Mouse (Mus musculus) CH12.LX (cell line): ENCODE results near the gene Trmt112. TPM values are rescaled to one million over a fixed set of nuclear protein-coding genes. Genes with fewer than 3 reads are reported as not detected.

Experiments
- DNase-seq: peaks from one replicate; pipeline ENCODE4 v3.0.0-alpha.2; 2013; ENCODE audit errors: extremely low read depth
- H3K27ac ChIP-seq: 2 replicates; pipeline ENCODE4 v1.5.1; 2012; ENCODE audit warnings: low read depth, mild to moderate bottlenecking, control low read depth, moderate library complexity; ENCODE audit not compliant: insufficient read depth
- H3K27me3 ChIP-seq: replicated peaks from 2 replicates; pipeline ENCODE3; 2012; ENCODE audit warnings: inconsistent platforms
- H3K36me3 ChIP-seq, 2 experiments: replicated peaks in 1 of 2; 2 replicates each; pipeline versions ENCODE3 to v1.6.1; 2012; ENCODE audit warnings: inconsistent platforms in 1 of 2, low read length in 1 of 2, mild to moderate bottlenecking in 1 of 2, mixed read lengths in 1 of 2, moderate library complexity in 1 of 2; ENCODE audit not compliant: control insufficient read depth in 1 of 2, insufficient read depth in 1 of 2
- H3K4me1 ChIP-seq, 2 experiments: 2 replicates each; pipeline ENCODE4 v1.6.1; 2012; ENCODE audit warnings: inconsistent platforms in 1 of 2, moderate library complexity in 1 of 2; ENCODE audit not compliant: insufficient read depth in 2 of 2, control insufficient read depth in 1 of 2
- H3K4me2 ChIP-seq: 2 replicates; pipeline ENCODE4 v1.6.1; 2012; ENCODE audit warnings: low read depth, mild to moderate bottlenecking, control low read depth; ENCODE audit not compliant: poor library complexity, insufficient read depth, severe bottlenecking
- H3K4me3 ChIP-seq, 3 experiments: fragments of 150-350 bp in 1 of 3; sonication (generic) in 1 of 3; replicated peaks in 1 of 3; 2 replicates each; pipeline versions ENCODE3 to v1.5.1; 2011 to 2012; ENCODE audit warnings: low read depth in 2 of 3, low read length in 2 of 3, mild to moderate bottlenecking in 2 of 3, moderate library complexity in 2 of 3, control low read depth in 1 of 3, improper control_type of control experiment in 1 of 3, inconsistent platforms in 1 of 3, mixed read lengths in 1 of 3; ENCODE audit not compliant: poor library complexity in 1 of 3
- H3K79me2 ChIP-seq: replicated peaks from 2 replicates; pipeline ENCODE4 v1.6.1; 2012; ENCODE audit warnings: mild to moderate bottlenecking, moderate library complexity; ENCODE audit not compliant: control insufficient read depth, poor library complexity, insufficient read depth, severe bottlenecking; ENCODE audit errors: extremely low read depth
- H3K9ac ChIP-seq: 2 replicates; pipeline ENCODE4 v1.6.1; 2012; ENCODE audit warnings: low read depth, mild to moderate bottlenecking, control low read depth, moderate library complexity; ENCODE audit not compliant: insufficient read depth
- H3K9me3 ChIP-seq: replicated peaks from 2 replicates; pipeline ENCODE3; 2012; ENCODE audit warnings: low read length, inconsistent platforms, mixed read lengths
- CTCF ChIP-seq, 2 experiments: IDR thresholded peaks in 1 of 2; conservative IDR thresholded peaks in 1 of 2; 2 replicates each; pipeline ENCODE4 v1.5.1; 2011 to 2012; ENCODE audit warnings: low read depth in 2 of 2, low read length in 2 of 2, improper control_type of control experiment in 1 of 2, inconsistent platforms in 1 of 2, mild to moderate bottlenecking in 1 of 2, moderate library complexity in 1 of 2
- E2F4 ChIP-seq: IDR thresholded peaks from 2 replicates; pipeline ENCODE4 v1.6.1; 2011; ENCODE audit warnings: low read depth, low read length, improper control_type of control experiment; ENCODE audit not compliant: insufficient replicate concordance
- ELF1 ChIP-seq: IDR thresholded peaks from 2 replicates; pipeline ENCODE4 v1.6.1; 2014; ENCODE audit warnings: low read depth, mild to moderate bottlenecking, inconsistent platforms, low read length, improper control_type of control experiment
- HCFC1 ChIP-seq: IDR thresholded peaks from 2 replicates; pipeline ENCODE4 v1.6.1; 2012; ENCODE audit warnings: low read depth, mild to moderate bottlenecking, inconsistent platforms, low read length, improper control_type of control experiment
- IRF4 ChIP-seq: IDR thresholded peaks from 2 replicates; pipeline ENCODE4 v1.6.1; 2014; ENCODE audit warnings: low read depth, mild to moderate bottlenecking, inconsistent platforms, low read length, improper control_type of control experiment
- JUN ChIP-seq: IDR thresholded peaks from 2 replicates; pipeline ENCODE4 v1.6.1; 2011; ENCODE audit warnings: low read depth, mild to moderate bottlenecking, low read length, improper control_type of control experiment, moderate library complexity; ENCODE audit not compliant: insufficient read depth
- KAT2A ChIP-seq: IDR thresholded peaks from 2 replicates; pipeline ENCODE4 v1.6.1; 2012; ENCODE audit warnings: low read length, improper control_type of control experiment, inconsistent platforms; ENCODE audit not compliant: insufficient replicate concordance
- MAFK ChIP-seq: IDR thresholded peaks from 2 replicates; pipeline ENCODE4 v1.6.1; 2011; ENCODE audit warnings: low read length, improper control_type of control experiment; ENCODE audit not compliant: insufficient replicate concordance
- MAZ ChIP-seq: IDR thresholded peaks from 2 replicates; pipeline ENCODE4 v1.6.1; 2012; ENCODE audit warnings: low read depth, mild to moderate bottlenecking, inconsistent platforms, low read length, improper control_type of control experiment, moderate library complexity
- MEF2A ChIP-seq: IDR thresholded peaks from 2 replicates; pipeline ENCODE4 v1.6.1; 2014; ENCODE audit warnings: low read depth, mild to moderate bottlenecking, inconsistent platforms, low read length, improper control_type of control experiment, borderline replicate concordance
- MXI1 ChIP-seq: IDR thresholded peaks from 2 replicates; pipeline ENCODE4 v1.6.1; 2011; ENCODE audit warnings: mild to moderate bottlenecking, low read depth, low read length, improper control_type of control experiment
- MYC ChIP-seq: IDR thresholded peaks from 2 replicates; pipeline ENCODE4 v1.6.1; 2011; ENCODE audit warnings: low read depth, mild to moderate bottlenecking, improper control_type of control experiment, low read length
- NELFE ChIP-seq: IDR thresholded peaks from 2 replicates; pipeline ENCODE4 v1.6.1; 2011; ENCODE audit warnings: low read depth, low read length, improper control_type of control experiment
- PAX5 ChIP-seq: IDR thresholded peaks from 2 replicates; pipeline ENCODE4 v1.6.1; 2012; ENCODE audit warnings: low read length, inconsistent platforms, mixed read lengths
- POLR2A ChIP-seq: IDR thresholded peaks from 2 replicates; pipeline ENCODE4 v1.6.1; 2011; ENCODE audit warnings: low read depth, mild to moderate bottlenecking, improper control_type of control experiment, low read length
- POLR2AphosphoS2 ChIP-seq: IDR thresholded peaks from 2 replicates; pipeline ENCODE4 v1.6.1; 2011; ENCODE audit warnings: low read depth, low read length, improper control_type of control experiment
- RCOR1 ChIP-seq: conservative IDR thresholded peaks from 2 replicates; pipeline ENCODE4 v1.6.1; 2012; ENCODE audit warnings: low read depth, mild to moderate bottlenecking, inconsistent platforms, low read length, improper control_type of control experiment
- SIN3A ChIP-seq: IDR thresholded peaks from 2 replicates; pipeline ENCODE4 v1.6.1; 2012; ENCODE audit warnings: low read length, improper control_type of control experiment, inconsistent platforms
- TCF12 ChIP-seq: IDR thresholded peaks from 2 replicates; pipeline ENCODE4 v1.6.1; 2014; ENCODE audit warnings: low read depth, mild to moderate bottlenecking, inconsistent platforms, low read length, improper control_type of control experiment
- UBTF ChIP-seq: IDR thresholded peaks from 2 replicates; pipeline ENCODE4 v1.6.1; 2012; ENCODE audit warnings: low read depth, mild to moderate bottlenecking, inconsistent platforms, low read length, improper control_type of control experiment, moderate library complexity
- ZC3H11A ChIP-seq: IDR thresholded peaks from 2 replicates; pipeline ENCODE4 v1.6.1; 2012; ENCODE audit warnings: low read depth, mild to moderate bottlenecking, inconsistent platforms, low read length, improper control_type of control experiment
- ZKSCAN1 ChIP-seq: IDR thresholded peaks from 2 replicates; pipeline ENCODE4 v1.6.1; 2012; ENCODE audit warnings: low read depth, inconsistent platforms, low read length, improper control_type of control experiment, borderline replicate concordance
- ZNF384 ChIP-seq: IDR thresholded peaks from 2 replicates; pipeline ENCODE4 v1.6.1; 2012; ENCODE audit warnings: low read depth, low read length, improper control_type of control experiment, inconsistent platforms
- dilution Hi-C: fragments of 300-500 bp; cut with MboI; formaldehyde crosslinking; loops from 2 replicates; pipeline ENCODE4 v1.14.3; 2020; ENCODE audit warnings: low sequenced_read_pairs; ENCODE audit not compliant: extremely low pct_unique_long_range_greater_than_20kb, extremely low pct_ligation_motif_present
- in situ Hi-C: fragments of 300-500 bp; cut with MboI; formaldehyde crosslinking; loops from 3 replicates; pipeline ENCODE4 v1.14.3; 2019; ENCODE audit warnings: low sequenced_read_pairs, low pct_ligation_motif_present, low pct_unique_long_range_greater_than_20kb, mixed read lengths
- polyA plus RNA-seq: library from polyadenylated mRNA; unstranded; fragments of >175 nt; gene quantifications from 2 replicates; pipeline ENCODE4 v1.2.1, GENCODE M21; 2012; ENCODE audit warnings: low read depth; ENCODE audit not compliant: insufficient read length
- total RNA-seq, 2 experiments: library from RNA; depleted of rRNA; stranded (reverse); fragments of 300-350 nt in 1 of 2; fragments of >200 nt in 1 of 2; gene quantifications; 2 replicates each; pipeline ENCODE4 v1.2.3; 2012 to 2014

Trmt112 gene
- total and polyA plus RNA-seq, 3 experiments = 97.9 to 212 (median 198) TPM

DNA sequence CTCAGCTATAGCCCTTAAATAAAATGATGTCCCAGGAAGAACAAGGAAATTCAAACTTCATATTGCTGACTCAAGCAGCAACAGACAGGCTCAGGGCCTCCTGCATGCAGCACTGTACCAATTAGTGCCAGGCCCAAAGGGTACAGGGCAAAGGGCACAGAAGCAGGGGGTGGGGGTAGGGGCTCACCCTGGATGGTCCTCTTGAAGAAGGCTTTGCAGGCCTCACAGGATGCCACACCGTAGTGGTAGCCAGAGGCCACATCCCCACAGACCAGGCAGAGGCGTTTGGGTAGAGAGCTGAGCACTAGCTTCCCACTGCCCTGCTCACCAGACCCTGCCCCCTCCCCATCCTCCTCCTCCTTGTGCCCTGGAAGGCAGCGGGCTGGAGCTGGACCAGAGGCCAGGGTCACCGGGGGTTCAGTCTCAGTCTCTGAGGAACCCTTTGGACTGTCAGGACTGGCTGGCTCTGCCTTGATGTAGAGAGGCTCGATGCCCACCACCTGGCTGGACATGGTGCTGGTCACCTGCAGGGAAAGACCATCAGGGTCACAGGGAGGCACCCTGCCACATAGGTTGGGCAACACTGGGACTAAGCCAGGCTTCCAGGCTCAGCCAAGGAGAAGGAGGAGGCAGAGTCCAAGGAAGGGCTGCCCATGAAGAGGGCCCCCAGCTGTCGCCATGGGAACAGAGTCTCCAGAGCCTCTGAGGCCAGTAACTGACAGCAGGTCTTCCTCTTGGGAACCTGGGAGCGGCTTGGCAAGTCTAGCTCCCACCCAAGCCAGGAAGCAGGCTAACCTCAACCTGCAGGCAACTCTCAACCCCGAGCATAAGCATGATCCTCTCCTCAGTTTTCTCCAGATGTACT is 10.6 kb downstream of the Trmt112 start:
- peak overlapping the region; percentile 80 for H3K4me2 ChIP-seq
- peak overlapping the region; percentile 81 for H3K9ac ChIP-seq
- dilution Hi-C loops (no loop called here), in situ Hi-C loops (loop anchor here (5.0 kb wide), 1 partner anchor 48 kb away; no protein-coding TSS in a partner anchor)
- no peak overlapping the region for H3K27ac ChIP-seq
- 0 out of 2 replicates have a peak, but pooled peaks cover 3% of the 10 kb centered on the region for H3K79me2 ChIP-seq
- H3K4me1 ChIP-seq = peaks cover 11 to 32% of the 10 kb centered on the region in 2 experiments
- no peak for DNase-seq
- H3K4me3 ChIP-seq = peak overlapping the region in 2 of 3 experiments; percentile 74 to 90
- H3K27me3 ChIP-seq = peaks cover 3% of the 10 kb centered on the region
- TF ChIP-seq IRF4 (no peak), E2F4 (no peak), ZKSCAN1 (no peak), UBTF (no peak), JUN (no peak), RCOR1 (no peak), SIN3A (no peak), KAT2A (no peak), NELFE (no peak), PAX5 (no peak), ZC3H11A (no peak), MAZ (no peak), POLR2A (no peak), MAFK (no peak), POLR2AphosphoS2 (no peak), CTCF (conservative IDR thresholded peaks at IDR 0.05 in 1 of 2, IDR thresholded peaks at IDR 0.05 in 1 of 2; ENCODE audit: low read depth in 2 of 2, low read length in 2 of 2) (no peak), ZNF384 (no peak)
- H3K9me3 ChIP-seq = no peaks in the 10 kb centered on the region
- peaks cover 0 to 42% of the 10 kb centered on the region in 2 experiments for H3K36me3 ChIP-seq

DNA sequence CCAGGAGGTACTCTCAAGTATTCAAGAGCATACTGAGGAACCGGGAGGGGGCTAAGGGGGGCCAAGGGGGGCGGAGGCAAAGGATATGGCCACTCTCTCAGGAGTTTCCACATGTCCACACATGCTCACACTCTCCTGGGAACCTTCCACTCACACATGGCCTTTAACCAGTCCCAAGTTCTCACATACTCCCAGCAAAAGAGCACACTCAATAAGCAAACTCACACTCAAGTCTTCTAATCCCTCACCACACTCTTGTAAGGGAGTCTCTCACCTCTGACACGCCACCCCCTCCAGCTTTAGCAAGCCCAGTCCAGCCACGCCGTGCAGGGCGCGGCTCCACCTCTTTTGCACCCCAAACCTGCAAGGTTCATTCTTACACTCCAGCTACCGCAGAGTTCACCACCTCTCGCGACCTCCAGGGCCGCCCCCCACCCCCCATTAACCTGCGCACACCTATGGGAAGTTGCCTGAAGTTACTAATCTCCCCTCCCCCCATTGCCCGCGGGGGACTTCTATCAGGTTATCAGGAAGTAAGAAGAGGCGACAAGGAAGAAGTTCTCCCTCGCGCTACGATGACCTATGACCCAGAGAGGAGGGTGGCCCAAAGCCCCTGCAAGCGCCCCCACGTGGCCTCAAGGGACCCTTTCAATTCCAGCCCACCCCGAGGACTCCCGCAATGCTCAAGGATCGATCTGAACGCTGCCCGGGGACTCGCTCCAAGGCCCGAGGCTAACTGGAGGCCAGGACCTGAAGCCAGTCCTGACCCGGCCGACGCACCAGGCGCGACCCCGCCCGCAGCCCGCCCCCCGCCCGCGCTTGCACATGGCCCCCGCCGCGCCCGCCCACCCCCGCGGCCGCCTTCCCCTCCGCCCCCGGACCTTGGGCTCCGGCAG is 11.5 kb downstream of the Trmt112 start:
- Histone ChIP-seq H3K79me2 (0 out of 2 replicates have a peak, but pooled peaks cover 3% of the 10 kb centered on the region), H3K4me1 (peaks cover 11 to 32% of the 10 kb centered on the region in 2 experiments), H3K27ac (peak overlapping the region; percentile 21; the same call in 1 of the 2 replicates), H3K4me3 (peak overlapping the region; percentile 74 to 90 (median 78)), H3K27me3 (peaks cover 3% of the 10 kb centered on the region), H3K4me2 (peak overlapping the region; percentile 80), H3K9me3 (no peaks in the 10 kb centered on the region), H3K36me3 (peaks cover 0 to 33% of the 10 kb centered on the region in 2 experiments), H3K9ac (peak overlapping the region; percentile 81)
- dilution Hi-C loops (no loop called here), in situ Hi-C loops (loop anchor here (5.0 kb wide), 1 partner anchor 49 kb away; no protein-coding TSS in a partner anchor)
- TF ChIP-seq TCF12 (no peak), CTCF (conservative IDR thresholded peaks at IDR 0.05 in 1 of 2, IDR thresholded peaks at IDR 0.05 in 1 of 2; ENCODE audit: low read depth in 2 of 2, low read length in 2 of 2) (peak in 1 of 2 experiments; percentile 31; a peak in 2 of 4 replicates), MEF2A (no peak), POLR2A (peak; percentile 46; the same call in 1 of the 2 replicates), SIN3A (peak; percentile 59; the same call in 1 of the 2 replicates), HCFC1 (0 out of 2 replicates have a peak, but pooled peaks have one; percentile 23), ELF1 (peak; percentile 71), MYC (no peak), MXI1 (0 out of 2 replicates have a peak, but pooled peaks have one; percentile 16)
- peak; percentile 56 for DNase-seq
